Comparison of ENCODE assay signal across 23 mouse cellular contexts in the genomic region with DNA sequence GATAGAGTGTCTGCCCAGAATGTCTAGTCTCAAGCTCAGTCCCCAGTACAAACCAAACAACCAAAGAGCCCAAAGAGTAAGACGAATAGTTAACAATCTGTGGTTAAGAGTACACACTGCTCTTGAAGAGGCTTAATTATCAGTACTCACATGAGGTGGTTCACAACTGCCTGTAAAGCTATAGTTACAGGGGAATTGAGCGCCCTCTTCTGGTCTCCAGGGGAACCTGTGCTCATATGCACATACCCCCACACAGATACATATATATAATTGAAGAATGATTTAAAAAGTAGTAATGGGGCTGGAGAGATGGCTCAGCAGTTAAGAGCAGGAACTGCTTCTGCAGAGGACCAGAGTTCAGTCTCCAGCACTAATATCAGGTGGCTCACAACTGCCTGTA.
DNase-seq lines count a peak whose midpoint lies in the region; ATAC-seq and TF ChIP-seq lines count a peak whose summit lies in the region.
"Had no signal": no experiment of that assay in that cellular context is flagged by ENCODE, and none has a peak within 500 bp of the region (broad histone marks: within the 10 kb centered on the region; RNA-seq: fewer than 3 reads in every experiment).

No protein-coding gene starts in this region.

- H3K9ac ChIP-seq in kidney, postnatal 0 days (ENCODE audit: low read depth, low read length), result no peak overlapping the region
- H3K9ac ChIP-seq: heart, embryonic 13.5 days; hindbrain, embryonic 15.5 days; limb, embryonic 15.5 days; lung, embryonic 15.5 days; midbrain, embryonic 15.5 days had no signal

- no peak for DNase-seq in cerebellum, adult 2 months
- no peak for DNase-seq in cerebellum, postnatal 4 days (ENCODE audit: low spot score in 2 of 2)
- DNase-seq in kidney, postnatal 0 days (ENCODE audit: low spot score), result no peak
- no peak for DNase-seq in kidney, postnatal 14 days
- DNase-seq in 416B (ENCODE audit: low read depth) (peak; percentile 57), MEL-GATA-1-ER (ENCODE audit: extremely low read depth, low read depth) (peak; percentile 3)
- DNase-seq in urinary bladder, postnatal 10 days (ENCODE audit: low spot score), result no peak
- DNase-seq in urinary bladder, postnatal 14 days (ENCODE audit: low spot score), result no peak
- DNase-seq: adrenal gland, postnatal 25 days; cerebellum, adult 9-10 months; gastrocnemius, postnatal 36 days; heart, postnatal 36 days; kidney, adult 18-20 months; kidney, postnatal 25 days; layer of hippocampus, adult 9-11 months; right cerebral cortex, postnatal 25 days; thymus, postnatal 25 days had no signal

- ATAC-seq in kidney, postnatal 0 days (replicated peaks; ENCODE audit: low FRiP score, low read depth), result no peak
- ATAC-seq: activated CD4-positive, CD25-positive, alpha-beta regulatory T cell, adult 4 months; midbrain, embryonic 15.5 days had no signal

- no peak overlapping the region for H3K4me2 ChIP-seq in kidney, postnatal 0 days (ENCODE audit: low read length)
- H3K4me2 ChIP-seq: heart, embryonic 13.5 days; hindbrain, embryonic 15.5 days; limb, embryonic 15.5 days; lung, embryonic 15.5 days; midbrain, embryonic 15.5 days had no signal

- H3K9me3 ChIP-seq in kidney, postnatal 0 days (replicated peaks; ENCODE audit: low read length), result no peaks in the 10 kb centered on the region
- H3K9me3 ChIP-seq: heart, embryonic 13.5 days; hindbrain, embryonic 15.5 days; limb, embryonic 15.5 days; lung, embryonic 15.5 days; midbrain, embryonic 15.5 days had no signal

- 0 out of 2 replicates have a peak, but pooled peaks have one; percentile 12 for TF ChIP-seq CTCF in cerebellum, adult 2 months (IDR thresholded peaks at IDR 0.05; ENCODE audit: borderline replicate concordance, insufficient read depth, low read depth, low read length)
- TF ChIP-seq CTCF in kidney, postnatal 0 days (IDR thresholded peaks at IDR 0.05; ENCODE audit: low read depth), result peak; percentile 34; the same call in 1 of the 2 replicates

- TF ChIP-seq POLR2A in cerebellum, adult 2 months (IDR thresholded peaks at IDR 0.05; ENCODE audit: borderline replicate concordance, insufficient read depth, low read length), result no peak

- no peak overlapping the region for H3K27ac ChIP-seq in cerebellum, adult 2 months (ENCODE audit: insufficient read depth, low read length)
- H3K27ac ChIP-seq in kidney, postnatal 0 days, result no peak overlapping the region
- H3K27ac ChIP-seq: heart, embryonic 13.5 days; hindbrain, embryonic 15.5 days; limb, embryonic 15.5 days; lung, embryonic 15.5 days; midbrain, embryonic 15.5 days had no signal

- no peaks in the 10 kb centered on the region for H3K36me3 ChIP-seq in kidney, postnatal 0 days (ENCODE audit: insufficient read depth, low read length)
- H3K36me3 ChIP-seq: heart, embryonic 13.5 days; hindbrain, embryonic 15.5 days; limb, embryonic 15.5 days; lung, embryonic 15.5 days; midbrain, embryonic 15.5 days had no signal

- WGBS in cerebellum, adult 2 months, result 90% methylated on average over 2 of the region's 2 CpGs
- WGBS in kidney, postnatal 0 days, result 89% methylated on average over 2 of the region's 2 CpGs

- H3K4me1 ChIP-seq in cerebellum, adult 2 months (ENCODE audit: control insufficient read depth, insufficient read depth, low read length), result peaks cover 42% of the 10 kb centered on the region
- H3K4me1 ChIP-seq in kidney, postnatal 0 days (replicated peaks; ENCODE audit: insufficient read depth, low read length), result no peaks in the 10 kb centered on the region

- no peak overlapping the region for H3K4me3 ChIP-seq in cerebellum, adult 2 months (replicated peaks; ENCODE audit: insufficient read depth, low read depth, low read length)
- no peak overlapping the region for H3K4me3 ChIP-seq in kidney, postnatal 0 days (replicated peaks; ENCODE audit: low read depth, low read length)
- H3K4me3 ChIP-seq: heart, embryonic 13.5 days; hindbrain, embryonic 15.5 days; limb, embryonic 15.5 days; lung, embryonic 15.5 days; midbrain, embryonic 15.5 days had no signal

- no peaks in the 10 kb centered on the region for H3K27me3 ChIP-seq in cerebellum, adult 2 months (ENCODE audit: control insufficient read depth, insufficient read depth, low read length)
- H3K27me3 ChIP-seq in kidney, postnatal 0 days (ENCODE audit: insufficient read depth, low read length), result no peaks in the 10 kb centered on the region
- H3K27me3 ChIP-seq: heart, embryonic 13.5 days; hindbrain, embryonic 15.5 days; limb, embryonic 15.5 days; lung, embryonic 15.5 days; midbrain, embryonic 15.5 days had no signal

Comparison
In these comparisons a context has a peak if more than half of its experiments do, and no peak if none do; other contexts are left out.
1. DNase-seq: peak in 416B (single experiment) and MEL-GATA-1-ER (single experiment); none in cerebellum, adult 2 months (0 of 2), cerebellum, postnatal 4 days (0 of 2), kidney, postnatal 0 days (single experiment), kidney, postnatal 14 days (single experiment), urinary bladder, postnatal 10 days (single experiment) and urinary bladder, postnatal 14 days (single experiment).